Mouse (Mus musculus): Measurements from ENCODE around the gene Rplp1. TPM values are rescaled to one million over a fixed set of nuclear protein-coding genes. Genes with fewer than 3 reads are reported as not detected.

The Rplp1 gene
- total and polyA plus RNA-seq, 2 experiments from 2014 or later: 995 to 3,281 TPM

GRCm38 (mm10) chr9:61906912-61907311 is 7.4 kb downstream of the Rplp1 start:
- no peaks in the 10 kb centered on the region for H3K9me3 ChIP-seq (ENCODE audit: low read length)
- no peak overlapping the region for H3K9ac ChIP-seq
- 67% methylated on average over 10 of the region's 10 CpGs for WGBS
- H3K27ac ChIP-seq (ENCODE audit: low read depth, low read length): no peak overlapping the region
- H3K4me1 ChIP-seq (ENCODE audit: insufficient read depth): 0 out of 2 replicates have a peak, but pooled peaks cover 7% of the 10 kb centered on the region
- DNase-seq (no peak), ATAC-seq (no peak)
- peaks cover 14% of the 10 kb centered on the region for H3K36me3 ChIP-seq (ENCODE audit: insufficient read depth)
- no peak overlapping the region for H3K4me3 ChIP-seq (ENCODE audit: low read depth, low read length)
- no peak overlapping the region for H3K4me2 ChIP-seq (ENCODE audit: low read depth)
- no peaks in the 10 kb centered on the region for H3K27me3 ChIP-seq (ENCODE audit: insufficient read depth, low read length)
- peak; percentile 60 for TF ChIP-seq CTCF (IDR thresholded peaks at IDR 0.05; ENCODE audit: low read depth)

DNA sequence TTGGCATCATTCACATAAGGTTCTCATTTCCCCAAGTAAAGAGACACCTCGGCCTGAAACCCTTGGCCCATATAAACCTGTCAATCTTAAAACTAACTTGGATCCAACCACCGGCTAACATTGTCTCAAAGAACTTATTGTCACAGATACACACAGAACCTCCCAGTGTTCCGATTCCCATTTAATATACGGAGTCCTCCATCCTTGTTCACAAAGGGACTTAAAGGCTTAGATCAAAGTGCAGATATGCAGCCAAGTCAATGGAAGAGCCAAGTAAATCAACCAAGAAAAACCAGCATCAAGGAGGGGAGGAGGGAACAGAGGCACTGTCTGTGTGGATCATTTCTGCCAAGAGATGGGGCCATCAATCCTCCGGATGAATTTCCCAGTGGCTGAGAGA is 8.8 kb downstream of the Rplp1 start:
- WGBS: 56% methylated on average over 5 of the region's 5 CpGs

GRCm38 (mm10) chr9:61904201-61904600 is 10.1 kb downstream of the Rplp1 start:
- Histone ChIP-seq H3K9me3 (ENCODE audit: low read length) (no peaks in the 10 kb centered on the region), H3K4me1 (ENCODE audit: insufficient read depth) (0 out of 2 replicates have a peak, but pooled peaks cover 8% of the 10 kb centered on the region), H3K4me3 (ENCODE audit: low read depth, low read length) (no peak overlapping the region), H3K9ac (no peak overlapping the region), H3K36me3 (ENCODE audit: insufficient read depth) (no peaks in the 10 kb centered on the region; the same call in 1 of the 2 replicates), H3K4me2 (ENCODE audit: low read depth) (no peak overlapping the region), H3K27me3 (ENCODE audit: insufficient read depth, low read length) (no peaks in the 10 kb centered on the region), H3K27ac (ENCODE audit: low read depth, low read length) (no peak overlapping the region)
- whole genome bisulfite sequencing: 69% methylated on average over 7 of the region's 7 CpGs
- no peak for ATAC-seq
- DNase-seq: no peak
- TF ChIP-seq CTCF (IDR thresholded peaks at IDR 0.05; ENCODE audit: low read depth): no peak

More for the DNA sequence above, 8.8 kb downstream of the Rplp1 start:
- peaks cover under 1% of the 10 kb centered on the region; the same call in 1 of the 2 replicates for H3K36me3 ChIP-seq (ENCODE audit: insufficient read depth)
- ATAC-seq: no peak
- 0 out of 2 replicates have a peak, but pooled peaks cover 8% of the 10 kb centered on the region for H3K4me1 ChIP-seq (ENCODE audit: insufficient read depth)
- no peak for TF ChIP-seq CTCF (IDR thresholded peaks at IDR 0.05; ENCODE audit: low read depth)
- H3K27ac ChIP-seq (ENCODE audit: low read depth, low read length): no peak overlapping the region
- no peak for DNase-seq
- no peaks in the 10 kb centered on the region for H3K27me3 ChIP-seq (ENCODE audit: insufficient read depth, low read length)
- H3K4me3 ChIP-seq (ENCODE audit: low read depth, low read length): no peak overlapping the region
- no peaks in the 10 kb centered on the region for H3K9me3 ChIP-seq (ENCODE audit: low read length)
- H3K9ac ChIP-seq: no peak overlapping the region
- no peak overlapping the region for H3K4me2 ChIP-seq (ENCODE audit: low read depth)

GRCm38 (mm10) chr9:61902445-61902844 is 11.9 kb downstream of the Rplp1 start:
- TF ChIP-seq CTCF (IDR thresholded peaks at IDR 0.05; ENCODE audit: low read depth): peak; percentile 17; the same call in 1 of the 2 replicates
- H3K9me3 ChIP-seq (ENCODE audit: low read length): no peaks in the 10 kb centered on the region
- H3K27me3 ChIP-seq (ENCODE audit: insufficient read depth, low read length): no peaks in the 10 kb centered on the region
- H3K36me3 ChIP-seq (ENCODE audit: insufficient read depth): no peaks in the 10 kb centered on the region
- no peak overlapping the region for H3K4me3 ChIP-seq (ENCODE audit: low read depth, low read length)
- peak; percentile 70 for DNase-seq
- H3K4me2 ChIP-seq (ENCODE audit: low read depth): no peak overlapping the region
- ATAC-seq: peak; percentile 88
- 0 out of 2 replicates have a peak, but pooled peaks cover 8% of the 10 kb centered on the region for H3K4me1 ChIP-seq (ENCODE audit: insufficient read depth)
- H3K9ac ChIP-seq: no peak overlapping the region
- H3K27ac ChIP-seq (ENCODE audit: low read depth, low read length): no peak overlapping the region
- WGBS: 28% methylated on average over 9 of the region's 9 CpGs

DNA sequence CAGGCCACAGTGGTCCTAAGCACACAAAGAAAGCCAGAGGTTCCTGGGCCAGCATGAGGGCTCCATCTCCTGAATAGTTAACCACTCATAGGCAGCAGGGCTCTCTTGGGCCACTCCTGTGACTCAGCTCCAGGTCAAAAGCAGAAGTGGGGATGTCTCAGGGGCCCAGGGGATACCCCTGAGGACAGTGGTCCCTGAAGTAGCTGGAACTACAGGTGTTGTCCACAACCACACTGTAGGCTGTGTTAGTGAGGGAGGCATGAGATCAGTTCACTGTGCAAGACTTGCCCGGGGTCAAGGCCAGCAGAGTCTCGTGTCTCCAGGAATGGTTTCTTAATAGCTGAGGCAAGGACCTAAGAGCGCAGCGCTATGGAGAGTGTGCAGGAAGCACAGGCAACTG is 12.8 kb downstream of the Rplp1 start:
- ATAC-seq (no peak), DNase-seq (no peak)
- H3K4me3 ChIP-seq (ENCODE audit: low read depth, low read length): no peak overlapping the region
- H3K9me3 ChIP-seq (ENCODE audit: low read length): no peaks in the 10 kb centered on the region
- WGBS: 81% methylated on average over 4 of the region's 4 CpGs
- H3K36me3 ChIP-seq (ENCODE audit: insufficient read depth): no peaks in the 10 kb centered on the region
- no peak overlapping the region for H3K27ac ChIP-seq (ENCODE audit: low read depth, low read length)
- 0 out of 2 replicates have a peak, but pooled peaks cover 8% of the 10 kb centered on the region for H3K4me1 ChIP-seq (ENCODE audit: insufficient read depth)
- no peak overlapping the region for H3K4me2 ChIP-seq (ENCODE audit: low read depth)
- TF ChIP-seq CTCF (IDR thresholded peaks at IDR 0.05; ENCODE audit: low read depth): no peak
- H3K9ac ChIP-seq: no peak overlapping the region
- H3K27me3 ChIP-seq (ENCODE audit: insufficient read depth, low read length): no peaks in the 10 kb centered on the region

DNA sequence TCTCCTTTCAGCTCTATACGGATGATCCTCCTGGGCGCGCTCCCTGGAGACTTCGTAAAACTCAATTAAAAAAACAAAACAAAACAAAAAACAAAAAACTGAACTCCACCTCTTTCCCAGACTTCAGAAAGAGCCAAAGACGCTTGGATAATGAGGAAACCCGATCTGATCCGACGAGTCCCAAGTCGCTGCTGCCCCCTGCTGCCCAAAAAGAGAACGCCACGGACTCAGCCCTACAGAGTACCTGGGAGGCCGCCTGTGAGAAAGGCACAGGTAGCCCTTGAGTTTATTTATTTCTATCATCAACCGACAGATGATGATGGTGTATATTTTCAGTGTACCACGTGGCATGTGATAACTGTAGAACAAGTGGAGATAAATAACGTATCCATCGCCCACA is 14.5 kb downstream of the Rplp1 start:
- H3K4me1 ChIP-seq (ENCODE audit: insufficient read depth): 0 out of 2 replicates have a peak, but pooled peaks cover 8% of the 10 kb centered on the region
- no peak overlapping the region for H3K4me3 ChIP-seq (ENCODE audit: low read depth, low read length)
- peak; percentile 66; the same call in 1 of the 2 replicates for ATAC-seq
- H3K36me3 ChIP-seq (ENCODE audit: insufficient read depth): no peaks in the 10 kb centered on the region
- peak overlapping the region; percentile 29 for H3K4me2 ChIP-seq (ENCODE audit: low read depth)
- TF ChIP-seq CTCF (IDR thresholded peaks at IDR 0.05; ENCODE audit: low read depth): peak; percentile 87
- H3K9ac ChIP-seq: no peak overlapping the region
- H3K9me3 ChIP-seq (ENCODE audit: low read length): no peaks in the 10 kb centered on the region
- WGBS: 7% methylated on average over 16 of the region's 16 CpGs
- DNase-seq: peak; percentile 89
- no peak overlapping the region for H3K27ac ChIP-seq (ENCODE audit: low read depth, low read length)
- 0 out of 2 replicates have a peak, but pooled peaks cover 4% of the 10 kb centered on the region for H3K27me3 ChIP-seq (ENCODE audit: insufficient read depth, low read length)

GRCm38 (mm10) chr9:61898401-61898800 is 15.9 kb downstream of the Rplp1 start:
- Histone ChIP-seq H3K27me3 (ENCODE audit: insufficient read depth, low read length) (0 out of 2 replicates have a peak, but pooled peaks cover 4% of the 10 kb centered on the region), H3K4me3 (ENCODE audit: low read depth, low read length) (no peak overlapping the region), H3K4me2 (ENCODE audit: low read depth) (no peak overlapping the region), H3K36me3 (ENCODE audit: insufficient read depth) (no peaks in the 10 kb centered on the region), H3K4me1 (ENCODE audit: insufficient read depth) (0 out of 2 replicates have a peak, but pooled peaks cover 8% of the 10 kb centered on the region), H3K9me3 (ENCODE audit: low read length) (no peaks in the 10 kb centered on the region), H3K27ac (ENCODE audit: low read depth, low read length) (no peak overlapping the region), H3K9ac (no peak overlapping the region)
- WGBS: 0% methylated on average over 7 of the region's 8 CpGs
- ATAC-seq (peak; percentile 47; the same call in 1 of the 2 replicates), DNase-seq (peak; percentile 91)
- peak; percentile 94 for TF ChIP-seq CTCF (IDR thresholded peaks at IDR 0.05; ENCODE audit: low read depth)

All from forebrain, postnatal 0 days (tissue).